25 mouse cellular contexts compared by ENCODE assay signal in the genomic region with DNA sequence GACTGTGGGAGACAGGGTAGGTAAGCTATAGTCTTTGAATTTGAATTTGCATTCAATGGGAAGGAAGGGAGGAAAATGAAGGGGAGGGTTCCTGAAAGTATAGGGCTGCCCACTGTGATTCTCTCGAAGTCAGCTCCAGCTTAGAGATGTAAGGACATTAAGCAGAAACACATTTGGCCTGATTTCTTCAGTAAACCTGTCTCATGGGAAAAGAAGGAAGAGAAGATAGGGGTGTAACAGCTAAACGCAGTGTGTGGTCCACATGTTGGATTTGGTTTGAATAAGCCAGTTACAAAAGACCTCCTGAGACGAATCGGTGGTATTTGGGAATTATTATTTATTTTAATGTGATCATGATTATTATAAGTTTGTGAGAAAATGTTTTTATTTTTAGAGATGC. TPM values are rescaled to one million over a fixed set of nuclear protein-coding genes. Genes with fewer than 3 reads are reported as not detected.
DNase-seq lines count a peak whose midpoint lies in the region; ATAC-seq lines count a peak whose summit lies in the region.
"Had no signal": no experiment of that assay in that cellular context is flagged by ENCODE, and none has a peak within 500 bp of the region (broad histone marks: within the 10 kb centered on the region; RNA-seq: fewer than 3 reads in every experiment).

No protein-coding gene starts in this region.

- H3K27ac ChIP-seq in embryonic facial prominence, embryonic 13.5 days: peak overlapping the region; percentile 55; the same call in 1 of the 2 replicates
- no peak overlapping the region for H3K27ac ChIP-seq in embryonic facial prominence, embryonic 10.5 days (replicated peaks)
- H3K27ac ChIP-seq in midbrain, embryonic 11.5 days (ENCODE audit: low read depth, low read length): no peak overlapping the region
- H3K27ac ChIP-seq in midbrain, embryonic 10.5 days (replicated peaks): no peak overlapping the region
- H3K27ac ChIP-seq: forebrain, embryonic 13.5 days; forebrain, embryonic 15.5 days had no signal

- H3K27me3 ChIP-seq in embryonic facial prominence, embryonic 13.5 days: no peaks in the 10 kb centered on the region
- H3K27me3 ChIP-seq in embryonic facial prominence, embryonic 10.5 days (replicated peaks; ENCODE audit: low read depth, poor library complexity, severe bottlenecking): no peaks in the 10 kb centered on the region
- no peaks in the 10 kb centered on the region for H3K27me3 ChIP-seq in midbrain, embryonic 11.5 days (ENCODE audit: control insufficient read depth, insufficient read depth, low read length)
- no peaks in the 10 kb centered on the region for H3K27me3 ChIP-seq in midbrain, embryonic 10.5 days (ENCODE audit: low read depth, poor library complexity, severe bottlenecking)
- H3K27me3 ChIP-seq: CH12.LX; forebrain, embryonic 13.5 days; forebrain, embryonic 15.5 days; Patski had no signal

- no peaks in the 10 kb centered on the region for H3K9me3 ChIP-seq in embryonic facial prominence, embryonic 13.5 days
- no peaks in the 10 kb centered on the region for H3K9me3 ChIP-seq in embryonic facial prominence, embryonic 10.5 days
- H3K9me3 ChIP-seq in midbrain, embryonic 11.5 days (ENCODE audit: control insufficient read depth, low read length): no peaks in the 10 kb centered on the region
- H3K9me3 ChIP-seq in midbrain, embryonic 10.5 days (replicated peaks): no peaks in the 10 kb centered on the region
- H3K9me3 ChIP-seq: forebrain, embryonic 13.5 days; forebrain, embryonic 15.5 days; G1E had no signal

- H3K4me2 ChIP-seq in embryonic facial prominence, embryonic 13.5 days: no peak overlapping the region
- H3K4me2 ChIP-seq in midbrain, embryonic 11.5 days: no peak overlapping the region
- H3K4me2 ChIP-seq: forebrain, embryonic 13.5 days; forebrain, embryonic 15.5 days had no signal

- no peak overlapping the region for H3K9ac ChIP-seq in embryonic facial prominence, embryonic 13.5 days
- H3K9ac ChIP-seq in midbrain, embryonic 11.5 days (ENCODE audit: low read length): no peak overlapping the region
- H3K9ac ChIP-seq: forebrain, embryonic 13.5 days; forebrain, embryonic 15.5 days; forebrain, postnatal 0 days had no signal

- ATAC-seq in embryonic facial prominence, embryonic 13.5 days (ENCODE audit: insufficient number of reproducible peaks, insufficient read depth, low FRiP score, low TSS enrichment, low read depth): no peak
- ATAC-seq in midbrain, embryonic 11.5 days (ENCODE audit: low FRiP score): no peak
- 0 out of 2 replicates have a peak, but pooled peaks have one; percentile 28 for ATAC-seq in megakaryocyte, adult 5-6 weeks (ENCODE audit: poor library complexity, severe bottlenecking)
- no peak for ATAC-seq in monocyte, adult 5-6 weeks (replicated peaks; ENCODE audit: insufficient number of reproducible peaks, low FRiP score, low TSS enrichment, poor library complexity, severe bottlenecking)
- ATAC-seq: activated CD4-positive, CD25-positive, alpha-beta regulatory T cell, adult 4 months; CD4-positive, CD25-positive, alpha-beta regulatory T cell, adult 4 months; forebrain, embryonic 13.5 days; forebrain, embryonic 15.5 days; forebrain, postnatal 0 days; Patski had no signal

- H3K36me3 ChIP-seq in embryonic facial prominence, embryonic 13.5 days: no peaks in the 10 kb centered on the region
- H3K36me3 ChIP-seq in embryonic facial prominence, embryonic 10.5 days (replicated peaks): no peaks in the 10 kb centered on the region
- no peaks in the 10 kb centered on the region for H3K36me3 ChIP-seq in midbrain, embryonic 11.5 days (ENCODE audit: control insufficient read depth, insufficient read depth, low read length)
- H3K36me3 ChIP-seq in midbrain, embryonic 10.5 days: no peaks in the 10 kb centered on the region
- H3K36me3 ChIP-seq: forebrain, embryonic 15.5 days; G1E had no signal

- no peaks in the 10 kb centered on the region for H3K4me1 ChIP-seq in embryonic facial prominence, embryonic 13.5 days
- H3K4me1 ChIP-seq in embryonic facial prominence, embryonic 10.5 days: peaks cover 5% of the 10 kb centered on the region
- H3K4me1 ChIP-seq in midbrain, embryonic 11.5 days (ENCODE audit: control insufficient read depth, insufficient read depth, low read length): no peaks in the 10 kb centered on the region
- H3K4me1 ChIP-seq in midbrain, embryonic 10.5 days: no peaks in the 10 kb centered on the region
- H3K4me1 ChIP-seq: forebrain, embryonic 13.5 days; forebrain, embryonic 15.5 days had no signal

- WGBS in embryonic facial prominence, embryonic 13.5 days: 48% methylated on average over 4 of the region's 4 CpGs
- 82% methylated on average over 4 of the region's 4 CpGs for WGBS in embryonic facial prominence, embryonic 10.5 days
- 83% methylated on average over 4 of the region's 4 CpGs for WGBS in midbrain, embryonic 11.5 days
- 82% methylated on average over 4 of the region's 4 CpGs for WGBS in midbrain, embryonic 10.5 days

- H3K4me3 ChIP-seq in embryonic facial prominence, embryonic 13.5 days: no peak overlapping the region
- H3K4me3 ChIP-seq in embryonic facial prominence, embryonic 10.5 days: no peak overlapping the region
- H3K4me3 ChIP-seq in midbrain, embryonic 11.5 days (ENCODE audit: low read depth, low read length): no peak overlapping the region
- H3K4me3 ChIP-seq in midbrain, embryonic 10.5 days: no peak overlapping the region
- H3K4me3 ChIP-seq: forebrain, embryonic 13.5 days; forebrain, embryonic 15.5 days had no signal

- DNase-seq in embryonic facial prominence, embryonic 10.5 days (ENCODE audit: low spot score): no peak
- DNase-seq in heart, adult 11 months: peak; percentile 84
- no peak for DNase-seq in heart, adult 18-20 months
- peak; percentile 81 for DNase-seq in midbrain, embryonic 11.5 days (ENCODE audit: low spot score, missing footprints)
- DNase-seq in midbrain, embryonic 10.5 days (ENCODE audit: low spot score): no peak
- DNase-seq: adrenal gland, adult 8-10 months; adrenal gland, postnatal 14 days; adrenal gland, postnatal 36 days; B cell, adult 2 months; cerebellum, adult 11-12 months; cerebellum, adult 2 months; cerebellum, adult 9-10 months; cerebellum, postnatal 10 days; cerebellum, postnatal 25 days; forebrain, postnatal 0 days had no signal

RNA-seq across cellular contexts. Expression of a gene that starts 55.2 kb away (rescaled TPM):
- 28.1 and 36.9 TPM in 2 replicates for polyA plus RNA-seq in embryonic facial prominence, embryonic 13.5 days (2015; fragmentation: Nextera tagmentation; extraction: Ambion mirVana)
- polyA plus RNA-seq in embryonic facial prominence, embryonic 10.5 days (2016; fragmentation: Nextera tagmentation; extraction: Ambion mirVana): 23.6 and 24.2 TPM in 2 replicates
- 100 to 1,000 TPM; 212 to 240 TPM for total RNA-seq in heart, adult 18-20 months (2021)
- polyA plus RNA-seq in midbrain, embryonic 11.5 days (2014; fragmentation: Nextera tagmentation; extraction: Ambion mirVana): 28.4 and 32.3 TPM in 2 replicates
- 21.6 and 28.4 TPM in 2 replicates for polyA plus RNA-seq in midbrain, embryonic 10.5 days (2016; fragmentation: Nextera tagmentation; extraction: Ambion mirVana)
- total RNA-seq in megakaryocyte, adult 5-6 weeks (2015): 77.4 and 84.3 TPM in 2 replicates
- 94.6 and 108 TPM in 2 replicates for total RNA-seq in megakaryocyte, adult 5-6 weeks (2017)
- total RNA-seq in monocyte, adult 5-6 weeks (2017): 23.5 to 26.3 TPM (median 23.8 TPM) in 3 replicates

Comparison
In these comparisons a context has a peak if more than half of its experiments do, and no peak if none do; other contexts are left out.
1. DNase-seq: peak in heart, adult 11 months (single experiment) and midbrain, embryonic 11.5 days (single experiment); none in embryonic facial prominence, embryonic 10.5 days (single experiment), heart, adult 18-20 months (0 of 2) and midbrain, embryonic 10.5 days (single experiment).